Mouse (Mus musculus): Measurements from ENCODE around the gene Klri2. TPM values are rescaled to one million over a fixed set of nuclear protein-coding genes. Genes with fewer than 3 reads are reported as not detected.
"Not testable (repeated sequence)": the region's sequence is repeated elsewhere in the genome, so short reads cannot be mapped to it uniquely, and the experiment has no call there.

The Klri2 gene
- polyA plus RNA-seq (2012; rRNA removed), result not detected in 2 replicates
- polyA plus RNA-seq (2014; fragmentation: Nextera tagmentation; extraction: Ambion mirVana), result not detected in 2 replicates

GRCm38 (mm10) chr6:129740069-129740721 lies at the start of gene Klri2:
Gene Klri2 (minus strand): TSS chr6:129740484.
- no peak within 1 kb of the TSS for H3K4me3 ChIP-seq (replicated peaks; ENCODE audit: low read length)
- H3K27me3 ChIP-seq (ENCODE audit: control insufficient read depth, insufficient read depth, low read length), result no peaks in the 10 kb centered on the region
- H3K36me3 ChIP-seq (ENCODE audit: control insufficient read depth, insufficient read depth, low read length), result no peaks in the 10 kb centered on the region
- DNase-seq (ENCODE audit: low spot score) (no peak), ATAC-seq (ENCODE audit: low FRiP score, low read depth) (no peak)
- H3K4me1 ChIP-seq (ENCODE audit: control insufficient read depth, insufficient read depth, low read length), result no peaks in the 10 kb centered on the region
- H3K9ac ChIP-seq (ENCODE audit: low read depth, low read length, severe bottlenecking), result no peak within 1 kb of the TSS
- TF ChIP-seq POLR2A (IDR thresholded peaks at IDR 0.05; ENCODE audit: borderline replicate concordance, extremely low read depth, insufficient read depth, insufficient read length), result no peak
- no peak within 1 kb of the TSS for H3K27ac ChIP-seq (replicated peaks; ENCODE audit: low read depth, low read length)
- no peak within 1 kb of the TSS for H3K4me2 ChIP-seq (replicated peaks; ENCODE audit: low read depth, low read length, severe bottlenecking)
- WGBS, result 67% methylated on average over 2 of the region's 2 CpGs
- no peaks in the 10 kb centered on the region for H3K9me3 ChIP-seq (ENCODE audit: control insufficient read depth, low read length)

- 82% methylated on average over 3 of the region's 3 CpGs for WGBS
- not testable (repeated sequence) for H3K4me3 ChIP-seq (replicated peaks; ENCODE audit: low read length)
Measured at GRCm38 (mm10) chr6:129784170-129784569, 43.9 kb upstream of the Klri2 start, which contains the start of gene Gm156. Gene Gm156 (minus strand): TSS chr6:129784270.

GRCm38 (mm10) chr6:129747654-129748032 lies 7.4 kb upstream of the Klri2 start:
- Histone ChIP-seq H3K4me1 (ENCODE audit: control insufficient read depth, insufficient read depth, low read length) (no peaks in the 10 kb centered on the region), H3K9me3 (ENCODE audit: control insufficient read depth, low read length) (no peaks in the 10 kb centered on the region; the same call in 1 of the 2 replicates), H3K9ac (ENCODE audit: low read depth, low read length, severe bottlenecking) (no peak overlapping the region), H3K36me3 (ENCODE audit: control insufficient read depth, insufficient read depth, low read length) (no peaks in the 10 kb centered on the region), H3K4me2 (replicated peaks; ENCODE audit: low read depth, low read length, severe bottlenecking) (no peak overlapping the region), H3K27ac (replicated peaks; ENCODE audit: low read depth, low read length) (no peak overlapping the region), H3K27me3 (ENCODE audit: control insufficient read depth, insufficient read depth, low read length) (no peaks in the 10 kb centered on the region), H3K4me3 (replicated peaks; ENCODE audit: low read length) (no peak overlapping the region)
- no peak for DNase-seq (ENCODE audit: low spot score)
- TF ChIP-seq POLR2A (IDR thresholded peaks at IDR 0.05; ENCODE audit: borderline replicate concordance, extremely low read depth, insufficient read depth, insufficient read length), result no peak
- no peak for ATAC-seq (ENCODE audit: low FRiP score, low read depth)
- WGBS, result 79% methylated on average over 3 of the region's 3 CpGs

More at GRCm38 (mm10) chr6:129784170-129784569, 43.9 kb upstream of the Klri2 start, which contains the start of gene Gm156:
- H3K4me2 ChIP-seq (replicated peaks; ENCODE audit: low read depth, low read length, severe bottlenecking); H3K27me3 ChIP-seq (ENCODE audit: control insufficient read depth, insufficient read depth, low read length); DNase-seq (ENCODE audit: low spot score); H3K9me3 ChIP-seq (ENCODE audit: control insufficient read depth, low read length); H3K36me3 ChIP-seq (ENCODE audit: control insufficient read depth, insufficient read depth, low read length); H3K9ac ChIP-seq (ENCODE audit: low read depth, low read length, severe bottlenecking); H3K27ac ChIP-seq (replicated peaks; ENCODE audit: low read depth, low read length); ATAC-seq (ENCODE audit: low FRiP score, low read depth); H3K4me1 ChIP-seq (ENCODE audit: control insufficient read depth, insufficient read depth, low read length): not testable (repeated sequence)

- Histone ChIP-seq H3K27ac (replicated peaks; ENCODE audit: low read depth, low read length) (no peak overlapping the region), H3K4me2 (replicated peaks; ENCODE audit: low read depth, low read length, severe bottlenecking) (no peak overlapping the region), H3K9me3 (ENCODE audit: control insufficient read depth, low read length) (no peaks in the 10 kb centered on the region; the same call in 1 of the 2 replicates), H3K4me3 (replicated peaks; ENCODE audit: low read length) (no peak overlapping the region), H3K36me3 (ENCODE audit: control insufficient read depth, insufficient read depth, low read length) (no peaks in the 10 kb centered on the region), H3K4me1 (ENCODE audit: control insufficient read depth, insufficient read depth, low read length) (no peaks in the 10 kb centered on the region), H3K9ac (ENCODE audit: low read depth, low read length, severe bottlenecking) (no peak overlapping the region), H3K27me3 (ENCODE audit: control insufficient read depth, insufficient read depth, low read length) (no peaks in the 10 kb centered on the region)
- no peak for ATAC-seq (ENCODE audit: low FRiP score, low read depth)
- TF ChIP-seq POLR2A (IDR thresholded peaks at IDR 0.05; ENCODE audit: borderline replicate concordance, extremely low read depth, insufficient read depth, insufficient read length), result no peak
- no peak for DNase-seq (ENCODE audit: low spot score)
- WGBS, result 79% methylated on average over 4 of the region's 4 CpGs
Measured at GRCm38 (mm10) chr6:129747016-129747653, 6.9 kb upstream of the Klri2 start.

GRCm38 (mm10) chr6:129746151-129746550 lies 5.9 kb upstream of the Klri2 start:
- Histone ChIP-seq H3K4me2 (replicated peaks; ENCODE audit: low read depth, low read length, severe bottlenecking) (no peak overlapping the region), H3K4me1 (ENCODE audit: control insufficient read depth, insufficient read depth, low read length) (no peaks in the 10 kb centered on the region), H3K4me3 (replicated peaks; ENCODE audit: low read length) (no peak overlapping the region), H3K36me3 (ENCODE audit: control insufficient read depth, insufficient read depth, low read length) (no peaks in the 10 kb centered on the region), H3K9ac (ENCODE audit: low read depth, low read length, severe bottlenecking) (no peak overlapping the region), H3K27ac (replicated peaks; ENCODE audit: low read depth, low read length) (no peak overlapping the region), H3K27me3 (ENCODE audit: control insufficient read depth, insufficient read depth, low read length) (no peaks in the 10 kb centered on the region), H3K9me3 (ENCODE audit: control insufficient read depth, low read length) (no peaks in the 10 kb centered on the region; the same call in 1 of the 2 replicates)
- 58% methylated on average over 3 of the region's 3 CpGs for WGBS
- no peak for TF ChIP-seq POLR2A (IDR thresholded peaks at IDR 0.05; ENCODE audit: borderline replicate concordance, extremely low read depth, insufficient read depth, insufficient read length)
- no peak for DNase-seq (ENCODE audit: low spot score)
- no peak for ATAC-seq (ENCODE audit: low FRiP score, low read depth)

Measured in limb, embryonic 14.5 days (tissue).